Mouse (Mus musculus) kidney, postnatal 14 days (tissue): ENCODE data around the gene Vmn1r19.
"Not testable (repeated sequence)": the region's sequence is repeated elsewhere in the genome, so short reads cannot be mapped to it uniquely, and the experiment has no call there.

Source experiments
- DNase-seq: peaks from one replicate; pipeline ENCODE4 v3.0.0; 2022; ENCODE audit warnings: mixed read lengths

Vmn1r19 gene

GRCm38 (mm10) chr6:57403480-57403879 lies at the start of gene Vmn1r19:
Vmn1r19 (plus strand) TSS chr6:57403780.
- not testable (repeated sequence) for DNase-seq

- DNase-seq = no peak
Measured at GRCm38 (mm10) chr6:57356864-57357263, 46.7 kb upstream of the Vmn1r19 start.

- DNase-seq = no peak
Measured at GRCm38 (mm10) chr6:57363627-57364026, 40.0 kb upstream of the Vmn1r19 start, which contains the start of gene Vmn1r17. Vmn1r17 (minus strand) TSS chr6:57363727.

GRCm38 (mm10) chr6:57365866-57366265 lies 37.7 kb upstream of the Vmn1r19 start:
- DNase-seq = not testable (repeated sequence)

GRCm38 (mm10) chr6:57367496-57367895 lies 36.1 kb upstream of the Vmn1r19 start:
- DNase-seq = no peak

GRCm38 (mm10) chr6:57395683-57396082 lies 7.9 kb upstream of the Vmn1r19 start, which contains the start of gene Vmn1r18:
Vmn1r18 (minus strand) TSS chr6:57395783.
- DNase-seq = no peak

- no peak for DNase-seq
Measured at GRCm38 (mm10) chr6:57428630-57429029, 25.1 kb downstream of the Vmn1r19 start, which contains the start of gene Vmn1r20. Vmn1r20 (plus strand) TSS chr6:57428930.

- DNase-seq = no peak
Measured at GRCm38 (mm10) chr6:57431196-57431595, 27.6 kb downstream of the Vmn1r19 start.
